Mouse (Mus musculus) embryonic facial prominence, embryonic 13.5 days (tissue): ENCODE results near the gene 0610009B22Rik. TPM values are rescaled to one million over a fixed set of nuclear protein-coding genes. Genes with fewer than 3 reads are reported as not detected.
"Not testable (repeated sequence)": the region's sequence is repeated elsewhere in the genome, so short reads cannot be mapped to it uniquely, and the experiment has no call there.

Source experiments
- ATAC-seq: fragments of 200-750 bp; cut with Nextera tagmentation; 2 replicates; pipeline ENCODE4 v1.8.0; 2017; ENCODE audit warnings: low read depth; ENCODE audit not compliant: insufficient number of reproducible peaks, insufficient read depth, low FRiP score, low TSS enrichment
- H3K27ac ChIP-seq: fragments of 300-500 bp; sonication (generic); 2 replicates; pipeline ENCODE4 v1.5.1; 2015; ENCODE audit warnings: moderate library complexity, mild to moderate bottlenecking, inconsistent platforms
- H3K27me3 ChIP-seq: fragments of 300-500 bp; sonication (generic); 2 replicates; pipeline ENCODE4 v1.6.1; 2015; ENCODE audit warnings: mild to moderate bottlenecking, inconsistent platforms
- H3K36me3 ChIP-seq: fragments of 300-500 bp; sonication (generic); 2 replicates; pipeline ENCODE4 v1.6.1; 2015; ENCODE audit warnings: mild to moderate bottlenecking, inconsistent platforms
- H3K4me1 ChIP-seq: fragments of 300-500 bp; sonication (generic); 2 replicates; pipeline ENCODE4 v1.6.1; 2015; ENCODE audit warnings: inconsistent platforms
- H3K4me2 ChIP-seq: fragments of 300-500 bp; sonication (generic); 2 replicates; pipeline ENCODE4 v1.6.1; 2015; ENCODE audit warnings: moderate library complexity, mild to moderate bottlenecking, inconsistent platforms
- H3K4me3 ChIP-seq: fragments of 300-500 bp; sonication (generic); 2 replicates; pipeline ENCODE4 v1.5.1; 2015; ENCODE audit warnings: mild to moderate bottlenecking, inconsistent platforms
- H3K9ac ChIP-seq: fragments of 300-500 bp; sonication (generic); 2 replicates; pipeline ENCODE4 v1.6.1; 2015; ENCODE audit warnings: mild to moderate bottlenecking, inconsistent platforms
- H3K9me3 ChIP-seq: fragments of 300-500 bp; sonication (generic); 2 replicates; pipeline ENCODE4 v1.6.1; 2016; ENCODE audit warnings: inconsistent platforms
- WGBS: fragments of 180-500 bp; shearing (Covaris S2); methylation state at CpG from one replicate; pipeline ENCODE4 v1.1.7; 2015; ENCODE audit warnings: mixed read lengths; 5-methylcytosine and 5-hydroxymethylcytosine counted together
- polyA plus RNA-seq: library from polyadenylated mRNA; unstranded; fragments of >200 nt; fragmentation: Nextera tagmentation; extraction: Ambion mirVana; gene quantifications from 2 replicates; pipeline ENCODE4 v1.2.1, GENCODE M21; 2015

Gene 0610009B22Rik
- polyA plus RNA-seq, 1 experiment from 2014 or later, result 87.7 TPM

- ATAC-seq, result no peak
- H3K27me3 ChIP-seq, result no peaks in the 10 kb centered on the region
- H3K4me1 ChIP-seq, result 0 out of 2 replicates have a peak, but pooled peaks cover 7% of the 10 kb centered on the region
- WGBS, result 43% methylated on average over 8 of the region's 8 CpGs
- no peak overlapping the region for H3K27ac ChIP-seq
- H3K4me2 ChIP-seq, result no peak overlapping the region
- H3K9me3 ChIP-seq, result no peaks in the 10 kb centered on the region
- peaks cover 12% of the 10 kb centered on the region for H3K36me3 ChIP-seq
- H3K4me3 ChIP-seq, result no peak overlapping the region
- H3K9ac ChIP-seq, result peak overlapping the region; percentile 41; the same call in 1 of the 2 replicates
These were observed 6.7 kb downstream of the 0610009B22Rik start for GRCm38 (mm10) chr11:51681976-51682374.

GRCm38 (mm10) chr11:51681324-51681975, 7.2 kb downstream of the 0610009B22Rik start:
- Histone ChIP-seq H3K27me3 (no peaks in the 10 kb centered on the region), H3K9me3 (no peaks in the 10 kb centered on the region), H3K4me2 (peak overlapping the region; percentile 23; the same call in 1 of the 2 replicates), H3K9ac (peak overlapping the region; percentile 41; the same call in 1 of the 2 replicates), H3K27ac (no peak overlapping the region), H3K36me3 (peaks cover 12% of the 10 kb centered on the region), H3K4me1 (0 out of 2 replicates have a peak, but pooled peaks cover 7% of the 10 kb centered on the region), H3K4me3 (no peak overlapping the region)
- WGBS, result 32% methylated on average over 13 of the region's 13 CpGs
- ATAC-seq, result no peak

- Histone ChIP-seq H3K9ac (no peak overlapping the region), H3K4me2 (no peak overlapping the region), H3K36me3 (no peaks in the 10 kb centered on the region; the same call in 1 of the 2 replicates), H3K4me1 (0 out of 2 replicates have a peak, but pooled peaks cover 7% of the 10 kb centered on the region), H3K27ac (no peak overlapping the region), H3K27me3 (no peaks in the 10 kb centered on the region), H3K9me3 (no peaks in the 10 kb centered on the region), H3K4me3 (no peak overlapping the region)
- no peak for ATAC-seq
- 78% methylated on average over 3 of the region's 3 CpGs for WGBS
These were observed 9.2 kb downstream of the 0610009B22Rik start for GRCm38 (mm10) chr11:51679466-51679865.

- Histone ChIP-seq H3K27me3 (no peaks in the 10 kb centered on the region), H3K9ac (no peak overlapping the region), H3K9me3 (no peaks in the 10 kb centered on the region), H3K27ac (no peak overlapping the region), H3K4me3 (no peak overlapping the region), H3K36me3 (no peaks in the 10 kb centered on the region), H3K4me2 (no peak overlapping the region), H3K4me1 (peaks cover 16% of the 10 kb centered on the region; the same call in 1 of the 2 replicates)
- WGBS, result 76% methylated on average over 6 of the region's 6 CpGs
- no peak for ATAC-seq
These were observed 10.8 kb downstream of the 0610009B22Rik start for GRCm38 (mm10) chr11:51677737-51678418.

GRCm38 (mm10) chr11:51675386-51675785, 13.3 kb downstream of the 0610009B22Rik start:
- no peaks in the 10 kb centered on the region for H3K27me3 ChIP-seq
- H3K36me3 ChIP-seq, result no peaks in the 10 kb centered on the region
- 77% methylated on average over 5 of the region's 5 CpGs for WGBS
- no peak overlapping the region for H3K4me3 ChIP-seq
- no peak for ATAC-seq
- H3K9ac ChIP-seq, result no peak overlapping the region
- H3K4me2 ChIP-seq, result no peak overlapping the region
- no peaks in the 10 kb centered on the region for H3K9me3 ChIP-seq
- peaks cover 10% of the 10 kb centered on the region; the same call in 1 of the 2 replicates for H3K4me1 ChIP-seq
- no peak overlapping the region for H3K27ac ChIP-seq

- Histone ChIP-seq H3K4me2 (no peak overlapping the region), H3K9ac (no peak overlapping the region; the same call in 1 of the 2 replicates), H3K4me1 (peaks cover 10% of the 10 kb centered on the region; the same call in 1 of the 2 replicates), H3K9me3 (no peaks in the 10 kb centered on the region), H3K36me3 (no peaks in the 10 kb centered on the region), H3K27me3 (no peaks in the 10 kb centered on the region), H3K4me3 (no peak overlapping the region), H3K27ac (peak overlapping the region; percentile 57; the same call in 1 of the 2 replicates)
- 73% methylated on average over 9 of the region's 9 CpGs for WGBS
- ATAC-seq, result no peak
These were observed 15.4 kb downstream of the 0610009B22Rik start for GRCm38 (mm10) chr11:51673291-51673690.

- no peak for ATAC-seq
- Histone ChIP-seq H3K9me3 (no peaks in the 10 kb centered on the region), H3K4me1 (peaks cover 10% of the 10 kb centered on the region; the same call in 1 of the 2 replicates), H3K27me3 (no peaks in the 10 kb centered on the region), H3K4me3 (no peak overlapping the region), H3K4me2 (no peak overlapping the region), H3K36me3 (no peaks in the 10 kb centered on the region), H3K9ac (no peak overlapping the region), H3K27ac (no peak overlapping the region)
- 81% methylated on average over 2 of the region's 2 CpGs for WGBS
These were observed 17.3 kb downstream of the 0610009B22Rik start for GRCm38 (mm10) chr11:51671376-51671775.

GRCm38 (mm10) chr11:51670846-51671245, 17.8 kb downstream of the 0610009B22Rik start:
- Histone ChIP-seq H3K4me1 (peaks cover 10% of the 10 kb centered on the region; the same call in 1 of the 2 replicates), H3K27me3 (no peaks in the 10 kb centered on the region), H3K9me3 (no peaks in the 10 kb centered on the region), H3K27ac (no peak overlapping the region), H3K4me2 (no peak overlapping the region), H3K9ac (no peak overlapping the region), H3K4me3 (no peak overlapping the region), H3K36me3 (no peaks in the 10 kb centered on the region)
- WGBS, result 94% methylated on average over 7 of the region's 7 CpGs
- ATAC-seq, result no peak

GRCm38 (mm10) chr11:51664747-51665146, 23.9 kb downstream of the 0610009B22Rik start:
- H3K4me3 ChIP-seq, H3K4me1 ChIP-seq, H3K9me3 ChIP-seq, H3K36me3 ChIP-seq, H3K4me2 ChIP-seq, H3K27me3 ChIP-seq, H3K27ac ChIP-seq, ATAC-seq, H3K9ac ChIP-seq: not testable (repeated sequence)
- 96% methylated on average over 7 of the region's 7 CpGs for WGBS

- WGBS, result 82% methylated on average over 7 of the region's 7 CpGs
- H3K4me2 ChIP-seq, result no peak overlapping the region
- no peaks in the 10 kb centered on the region for H3K9me3 ChIP-seq
- no peak overlapping the region for H3K4me3 ChIP-seq
- H3K27ac ChIP-seq, result no peak overlapping the region
- peaks cover 19% of the 10 kb centered on the region for H3K4me1 ChIP-seq
- H3K9ac ChIP-seq, result no peak overlapping the region
- H3K36me3 ChIP-seq, result no peaks in the 10 kb centered on the region
- no peaks in the 10 kb centered on the region for H3K27me3 ChIP-seq
- no peak for ATAC-seq
These were observed 26.0 kb downstream of the 0610009B22Rik start for GRCm38 (mm10) chr11:51662632-51663031.

- Histone ChIP-seq H3K27ac (no peak overlapping the region), H3K4me2 (no peak overlapping the region), H3K4me3 (no peak overlapping the region), H3K9me3 (no peaks in the 10 kb centered on the region), H3K27me3 (no peaks in the 10 kb centered on the region), H3K4me1 (peaks cover 23% of the 10 kb centered on the region), H3K36me3 (no peaks in the 10 kb centered on the region), H3K9ac (no peak overlapping the region)
- no peak for ATAC-seq
- 80% methylated on average over 16 of the region's 16 CpGs for WGBS
These were observed 26.8 kb downstream of the 0610009B22Rik start for GRCm38 (mm10) chr11:51661867-51662365.
